Mouse (Mus musculus) left cerebral cortex, adult 18-20 months (tissue): ENCODE measurements around the gene Bcl2l14. TPM values are rescaled to one million over a fixed set of nuclear protein-coding genes. Genes with fewer than 3 reads are reported as not detected.
A peak's percentile ranks its signal among the peaks of the same experiment; 100 is the strongest.

Source experiments
- DNase-seq, 2 experiments: peaks; one replicate each; pipeline ENCODE4 v3.0.0; 2021 to 2022; ENCODE audit warnings: low spot score in 2 of 2, mixed read lengths in 1 of 2
- long read RNA-seq, 2 experiments: library from polyadenylated mRNA; stranded (forward); transcript quantifications; one replicate each; pipeline ENCODE4 v2.0.0; 2021
- total RNA-seq, 2 experiments: library from RNA; stranded (reverse); gene quantifications; 2 replicates each; pipeline ENCODE4 v1.2.3; 2021

Gene Bcl2l14
- total RNA-seq = not detected
- long read RNA-seq, experiment 1 = 0 reads
- long read RNA-seq, experiment 2, partial matches to known transcripts = 0 of 1 reads
- long read RNA-seq, experiment 2, other reads (novel, unspliced or antisense) = 1 of 1 reads

DNA sequence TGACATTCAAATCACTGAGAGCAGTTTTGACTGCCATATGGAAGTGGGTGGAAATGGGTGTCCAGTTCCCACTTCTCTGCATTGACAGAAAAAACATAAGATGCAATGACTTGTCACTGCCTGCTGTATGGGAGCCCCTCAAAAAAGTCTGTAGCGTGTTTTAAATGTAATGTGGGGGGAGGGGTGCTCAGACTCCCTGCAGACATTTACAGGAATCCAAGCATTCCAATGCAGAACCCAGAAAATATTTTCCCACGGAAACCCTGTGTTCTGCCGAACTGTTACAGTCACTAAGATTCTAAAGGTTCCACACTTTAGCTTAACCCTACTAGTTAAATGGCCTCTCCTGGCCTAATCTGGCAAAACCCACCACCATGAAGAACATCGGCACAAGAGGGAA, at the start of gene Bcl2l14:
Gene Bcl2l14 (plus strand): TSS at position 301 of the 400 bp plus-strand sequence.
- DNase-seq = peak in 1 of 2 experiments; percentile 11

DNA sequence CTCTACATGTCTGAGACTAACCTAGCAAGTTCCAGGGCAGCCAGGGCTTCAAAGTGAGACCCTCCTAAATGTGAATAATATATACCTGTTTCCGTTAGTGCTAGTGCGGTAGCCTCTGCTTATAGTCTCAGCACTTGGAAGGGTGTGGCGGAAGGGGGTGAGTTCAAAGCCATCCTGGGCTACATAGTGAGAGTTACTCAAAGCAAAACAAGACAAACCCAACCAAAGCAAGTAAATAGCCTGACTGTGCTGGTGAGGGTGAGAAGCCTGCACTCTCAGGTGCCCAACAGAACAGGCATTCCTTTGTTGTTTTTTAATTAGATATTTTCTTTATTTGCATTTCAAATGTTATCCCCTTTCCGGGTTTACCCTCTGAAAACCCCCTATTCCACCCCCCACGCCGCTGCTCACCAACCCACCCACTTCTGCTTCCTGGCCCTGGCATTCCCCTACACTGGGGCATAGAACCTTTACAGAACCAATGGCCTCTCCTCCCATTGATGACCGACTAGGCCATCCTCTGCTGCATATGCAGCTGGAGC, 47.5 kb upstream of the Bcl2l14 start:
- no peak for DNase-seq

- no peak for DNase-seq
These were observed 43.2 kb upstream of the Bcl2l14 start for GRCm38 (mm10) chr6:134352881-134353280.

DNA sequence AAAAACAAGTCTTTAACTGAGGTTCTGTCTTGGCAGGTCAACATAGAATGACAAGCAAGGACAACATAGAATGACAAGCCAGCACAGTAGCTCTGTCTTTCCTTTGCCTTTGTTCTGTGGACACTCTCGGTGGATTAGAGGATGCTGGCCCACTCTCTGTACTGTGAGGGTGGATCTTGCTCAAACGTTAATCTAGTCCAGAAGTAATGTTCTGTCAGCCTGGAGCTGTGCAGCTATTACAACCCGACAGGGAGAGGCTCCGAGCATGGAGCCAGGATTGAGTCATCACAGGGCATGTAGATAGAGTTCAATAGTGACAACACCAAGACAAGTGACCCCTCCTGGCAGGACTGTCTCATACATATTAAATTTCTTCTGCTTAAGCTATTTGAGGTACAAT, 42.4 kb upstream of the Bcl2l14 start:
- DNase-seq = no peak

- no peak for DNase-seq
These were observed 38.5 kb upstream of the Bcl2l14 start for GRCm38 (mm10) chr6:134357570-134357969.

GRCm38 (mm10) chr6:134360079-134360478, 36.0 kb upstream of the Bcl2l14 start:
- no peak for DNase-seq

- no peak for DNase-seq
These were observed 31.5 kb upstream of the Bcl2l14 start for GRCm38 (mm10) chr6:134364644-134365043.

DNA sequence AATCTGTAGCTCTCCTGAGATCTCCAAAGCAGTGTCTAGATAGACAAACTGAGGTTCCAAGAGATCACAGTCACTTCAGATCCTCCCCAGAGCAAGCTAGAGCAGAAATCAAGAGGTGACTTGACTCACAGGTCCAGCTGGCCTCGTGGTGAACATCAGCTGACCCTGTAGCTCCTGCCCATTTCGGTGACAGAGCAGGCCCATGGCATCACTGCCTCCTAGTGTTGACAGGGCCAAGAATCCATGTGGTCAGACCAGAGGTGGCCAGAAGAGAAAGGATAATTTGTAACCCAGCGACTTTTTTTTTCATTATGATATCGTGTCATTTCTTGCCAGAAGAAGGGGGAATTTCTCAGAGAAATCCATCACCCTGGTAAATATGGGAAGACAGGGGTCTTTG, 30.2 kb upstream of the Bcl2l14 start:
- DNase-seq = no peak

DNA sequence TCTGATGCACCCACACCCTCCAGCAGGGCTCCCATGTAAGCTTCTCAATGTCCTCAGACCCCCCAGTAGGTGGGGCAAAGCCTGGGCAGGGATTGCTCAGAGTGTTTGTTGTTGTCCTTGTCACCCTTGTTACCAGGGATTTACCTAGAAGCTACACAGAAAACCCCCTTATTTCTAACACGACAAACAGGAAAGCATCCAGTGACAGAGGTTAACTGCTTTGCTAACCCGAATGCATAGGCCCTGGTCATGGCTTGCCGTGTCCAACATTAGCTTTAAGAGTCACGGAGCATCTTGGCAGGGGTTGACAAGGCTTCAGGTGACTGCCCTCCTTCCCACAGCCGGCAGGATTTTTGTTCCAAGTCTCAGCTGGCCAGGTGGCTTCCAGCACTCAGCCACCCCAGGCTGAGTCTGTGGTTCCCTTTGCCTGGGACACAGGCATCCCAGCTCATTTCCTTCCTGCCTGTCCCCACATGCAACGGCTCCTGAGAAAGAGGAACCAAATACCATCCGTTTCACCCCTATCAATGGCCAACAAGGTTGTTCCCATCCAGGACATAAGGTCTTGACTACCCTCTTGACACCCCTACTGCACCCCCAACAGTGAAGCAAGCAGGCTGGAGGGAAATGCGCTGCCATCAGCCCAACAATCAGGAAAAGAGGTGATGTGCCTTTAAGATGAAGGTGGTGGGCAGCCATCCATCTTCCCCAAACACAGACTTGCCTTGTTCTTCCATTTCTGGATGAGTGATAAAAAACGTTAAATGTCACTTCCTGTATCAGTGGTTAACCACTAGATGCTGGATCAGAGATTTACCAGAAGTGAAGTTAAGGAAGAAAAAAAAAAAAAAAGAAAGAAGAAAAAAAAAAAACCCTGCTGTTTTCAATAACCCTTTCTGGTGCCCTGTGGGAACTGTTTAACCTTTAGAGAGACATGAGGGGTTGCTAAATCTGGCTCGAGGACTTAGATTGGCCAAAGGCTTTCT, 29.5 kb upstream of the Bcl2l14 start:
- no peak for DNase-seq

DNA sequence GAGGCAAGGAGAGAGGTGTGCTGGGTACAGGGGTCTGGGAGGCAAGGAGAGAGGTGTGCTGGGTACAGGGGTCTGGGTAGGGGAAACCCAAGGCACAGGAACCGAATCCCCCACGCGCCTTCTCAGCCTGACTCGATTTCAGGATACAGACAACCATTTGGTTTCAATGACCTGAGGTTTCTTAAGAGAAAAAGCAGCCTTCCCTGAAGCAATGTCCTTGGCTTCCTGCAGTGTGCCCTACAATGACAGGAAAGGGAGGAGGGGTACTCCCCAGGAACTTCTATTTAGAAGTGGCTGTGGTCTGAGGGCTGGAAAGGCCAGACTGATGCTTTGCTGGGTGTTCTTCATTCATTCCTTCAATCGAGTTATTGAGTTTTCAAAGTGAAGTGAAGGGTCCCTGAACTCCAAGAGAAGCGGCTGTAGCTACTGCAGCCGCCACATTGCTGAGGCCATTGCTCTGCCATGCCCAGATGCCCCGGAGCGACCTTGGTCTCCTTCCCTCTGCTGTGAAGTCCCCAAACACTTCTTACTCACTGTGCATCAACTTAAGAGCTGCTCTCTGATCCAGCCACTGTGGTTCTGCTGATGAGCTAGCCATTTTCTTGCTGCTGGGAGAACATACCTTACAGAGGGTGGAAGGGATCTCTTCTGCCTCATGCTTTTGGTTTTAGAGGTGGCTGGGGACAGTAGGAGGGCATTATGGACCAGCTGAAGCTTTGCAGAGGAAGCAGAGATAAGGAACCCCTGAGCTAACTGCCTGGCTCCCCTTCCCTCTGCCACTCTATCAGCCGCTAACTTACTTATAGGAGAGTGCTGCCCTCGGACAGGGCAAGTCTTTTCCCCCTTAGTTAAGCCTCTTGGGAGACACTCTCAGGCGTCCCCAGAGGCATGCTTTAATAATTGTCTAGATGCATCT, 28.5 kb upstream of the Bcl2l14 start:
- DNase-seq = no peak

GRCm38 (mm10) chr6:134372946-134373345, 23.2 kb upstream of the Bcl2l14 start:
- peak; percentile 27 to 33 for DNase-seq

DNA sequence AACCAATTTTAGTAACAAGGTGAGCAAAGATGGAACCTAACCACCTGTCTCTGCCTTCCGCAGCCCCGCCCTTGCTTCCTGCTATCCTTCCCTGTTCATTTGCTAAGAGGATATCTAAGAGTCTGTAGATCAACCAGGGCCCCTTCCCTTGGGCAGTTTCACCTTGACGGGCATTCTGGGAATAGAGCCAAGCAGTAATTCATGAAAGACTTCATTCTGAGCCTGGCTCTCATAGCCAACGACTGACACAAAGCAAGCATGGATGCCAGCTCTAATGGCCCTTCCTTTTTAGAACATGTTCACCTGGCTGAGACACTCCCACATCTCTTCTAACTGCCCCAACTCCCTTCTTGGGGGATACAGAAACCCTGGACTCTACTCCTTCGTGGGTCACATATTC, 18.9 kb upstream of the Bcl2l14 start:
- DNase-seq = no peak

- no peak for DNase-seq
These were observed 18.3 kb upstream of the Bcl2l14 start for GRCm38 (mm10) chr6:134377856-134378255.

GRCm38 (mm10) chr6:134381462-134381861, 14.7 kb upstream of the Bcl2l14 start:
- no peak for DNase-seq

DNA sequence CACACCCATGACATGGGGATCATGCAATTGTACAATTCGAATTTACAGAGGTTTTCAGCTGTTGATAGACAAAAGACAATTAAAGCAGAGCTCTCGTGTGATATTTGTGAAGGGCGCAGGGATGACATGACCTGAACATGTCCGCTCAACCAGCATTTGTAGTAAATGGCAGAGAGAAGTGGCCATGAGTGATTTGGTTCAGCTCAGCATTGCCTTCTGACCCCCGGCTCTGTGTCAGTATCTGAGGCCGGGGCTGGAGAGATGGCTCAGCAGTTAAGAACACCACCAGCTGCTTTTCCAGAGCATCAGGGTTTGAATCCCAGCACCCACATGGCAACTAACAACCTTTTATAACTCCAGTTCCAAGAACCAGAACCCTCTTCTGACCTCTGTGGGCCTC, 10.2 kb upstream of the Bcl2l14 start:
- no peak for DNase-seq

GRCm38 (mm10) chr6:134387396-134387795, 8.7 kb upstream of the Bcl2l14 start:
- DNase-seq = no peak

- no peak for DNase-seq
These were observed 7.6 kb upstream of the Bcl2l14 start for GRCm38 (mm10) chr6:134388424-134389110.

DNA sequence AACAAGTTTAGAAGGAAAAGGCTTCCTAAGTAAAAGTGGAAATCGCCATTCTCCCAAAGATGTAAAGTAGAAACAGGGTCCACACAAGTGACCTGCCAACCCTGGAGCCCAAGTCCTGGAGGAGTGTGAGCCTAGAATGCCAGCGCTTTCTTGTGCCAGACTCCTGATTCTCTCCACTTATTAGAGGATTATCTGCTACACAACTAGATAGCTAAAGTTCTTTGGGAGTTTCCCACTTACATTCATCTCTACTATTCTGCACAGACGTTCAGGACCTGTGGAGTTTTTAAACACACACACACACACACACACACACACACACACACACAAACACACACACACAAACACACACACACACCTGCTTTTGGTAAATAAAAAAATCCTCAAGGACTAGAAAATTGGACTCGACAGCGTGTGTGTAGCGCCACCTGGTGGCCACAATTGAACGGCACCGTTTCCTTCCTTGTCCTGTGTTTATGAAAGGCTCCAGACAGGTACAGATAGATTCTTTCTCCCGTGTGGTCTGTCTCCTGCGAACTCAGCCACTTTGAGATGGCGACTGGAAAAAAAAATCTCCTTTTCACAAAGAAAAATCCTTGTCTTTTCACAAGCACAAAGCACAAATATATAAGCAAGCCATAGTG, 6.7 kb upstream of the Bcl2l14 start:
- DNase-seq = peak; percentile 80 to 88

GRCm38 (mm10) chr6:134389917-134390316, 6.2 kb upstream of the Bcl2l14 start:
- DNase-seq = no peak

DNA sequence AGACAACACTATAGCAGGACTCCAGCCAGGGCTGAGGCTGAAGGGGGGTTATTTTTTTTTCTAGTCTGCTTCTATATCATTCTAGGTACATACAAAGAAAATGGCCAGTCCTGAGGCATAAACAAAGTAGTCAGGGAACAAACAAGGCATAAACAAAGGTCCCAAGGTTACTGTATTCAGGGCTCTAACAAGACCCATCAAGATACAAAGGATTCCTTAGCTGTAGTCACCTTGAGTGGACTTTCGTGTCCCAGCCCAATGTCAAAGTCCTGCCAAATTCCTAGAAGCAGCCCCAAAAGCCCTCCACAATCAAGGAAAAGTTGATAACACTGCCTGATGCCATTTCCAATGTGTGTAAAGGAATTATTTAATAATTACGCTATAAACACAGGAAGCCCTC, 5.3 kb upstream of the Bcl2l14 start:
- no peak for DNase-seq
